Mouse (Mus musculus) heart, postnatal 0 days (tissue): Measurements from ENCODE around the gene Fam53b.

Experiments
- CTCF ChIP-seq: IDR thresholded peaks from 2 replicates; pipeline ENCODE4 v1.5.1; 2016; ENCODE audit warnings: antibody characterized with exemption, control low read depth, low read depth
- EP300 ChIP-seq: IDR thresholded peaks from 2 replicates; pipeline ENCODE4 v1.6.1; 2016; ENCODE audit warnings: antibody characterized with exemption, low read depth

- TF ChIP-seq CTCF (no peak), EP300 (no peak)
Measured at GRCm38 (mm10) chr7:132670863-132671165, 142.9 kb downstream of the Fam53b start.
